Mouse (Mus musculus): Measurements from ENCODE around the gene Fam76b.

DNA sequence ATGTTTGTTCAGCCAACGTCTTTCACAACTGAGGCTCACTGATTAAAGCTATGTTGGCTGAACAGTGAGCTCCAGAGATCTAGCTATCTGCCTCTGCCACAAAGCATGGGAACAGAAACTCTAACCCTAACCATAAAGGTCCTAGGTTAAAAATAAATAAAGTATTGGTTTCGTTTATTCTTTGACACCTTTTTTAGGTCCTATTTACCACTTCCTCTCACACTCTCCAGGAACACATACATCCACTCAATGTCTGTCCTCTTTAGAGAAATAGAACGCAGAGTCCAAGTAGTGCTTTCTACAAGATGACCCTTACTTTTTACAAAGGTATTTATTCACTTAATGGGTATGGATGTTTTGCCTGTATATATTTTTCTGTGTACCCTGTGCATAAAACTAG is 6.7 kb upstream of the Fam76b start:
- TF ChIP-seq ZC3H11A (IDR thresholded peaks at IDR 0.05; ENCODE audit: borderline replicate concordance, low read depth, low read length) (no peak), MAFK (IDR thresholded peaks at IDR 0.05; ENCODE audit: insufficient read depth, low read depth, low read length) (no peak), HCFC1 (IDR thresholded peaks at IDR 0.05; ENCODE audit: borderline replicate concordance, insufficient read depth, low read length) (no peak), ZNF384 (IDR thresholded peaks at IDR 0.05; ENCODE audit: low read depth, low read length) (no peak)

Data from ES-E14 (cell line).